Mouse (Mus musculus): ENCODE results near the gene Gli2.

Gene Gli2

DNA sequence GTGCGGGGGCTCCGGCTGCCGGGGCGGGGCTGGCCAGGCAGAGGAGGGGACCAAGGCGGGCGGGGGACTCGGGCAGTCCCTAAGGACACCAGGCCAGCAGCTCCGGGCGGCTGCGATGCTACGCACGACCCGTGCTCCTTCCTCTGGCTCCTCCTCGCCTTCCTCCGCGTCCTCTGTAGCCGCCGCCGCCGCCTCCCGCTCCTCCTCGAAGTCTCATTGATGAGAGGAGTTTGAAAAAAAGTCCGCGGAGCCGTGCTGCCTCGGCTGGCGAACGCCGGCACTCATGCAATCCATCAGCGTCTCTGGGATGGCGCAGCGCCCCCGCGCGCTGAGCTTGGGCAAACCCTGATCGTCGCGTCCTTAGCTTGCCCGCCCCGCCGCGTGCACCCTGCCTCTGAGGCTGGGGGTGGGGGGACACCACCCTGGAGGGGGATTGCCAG, at the start of gene Gli2:
Gene Gli2 (minus strand): TSS at position 218 of the 440 bp plus-strand sequence.
- under 1% methylated on average over 42 of the region's 42 CpGs for WGBS

DNA sequence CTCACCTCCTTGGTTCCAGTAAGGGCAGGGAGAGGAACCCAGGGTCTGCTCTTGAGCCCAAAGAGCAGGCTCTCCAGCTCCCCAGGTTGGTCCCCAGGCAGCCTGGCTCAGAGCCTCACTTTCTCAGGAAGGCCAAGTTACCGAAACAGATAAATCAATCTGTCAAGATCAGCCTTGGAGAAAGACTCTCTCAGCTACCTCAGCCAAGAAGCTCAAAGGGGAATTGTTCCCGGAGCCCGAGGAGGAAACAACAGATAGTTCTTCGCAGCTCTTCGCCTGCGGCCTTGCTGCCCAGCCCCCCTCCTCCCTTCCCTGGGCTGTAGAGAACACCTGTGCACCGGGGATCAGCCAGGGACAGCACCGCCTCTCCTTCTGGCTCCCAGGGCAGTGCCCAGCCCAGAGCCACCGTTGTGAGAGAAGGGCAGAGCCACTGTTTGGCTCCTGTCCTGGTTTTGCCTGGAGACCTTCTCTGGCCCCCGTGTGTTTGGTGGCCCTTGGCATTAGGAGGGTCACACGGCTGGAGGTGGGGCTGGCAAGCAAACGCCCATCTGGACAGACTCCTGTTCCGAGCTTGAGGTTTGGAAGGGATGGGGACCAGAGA, 44.6 kb upstream of the Gli2 start:
- 56% methylated on average over 13 of the region's 13 CpGs for WGBS

- 18% methylated on average over 8 of the region's 8 CpGs for WGBS
Observed at GRCm38 (mm10) chr1:119093739-119094138, 40.3 kb upstream of the Gli2 start.

GRCm38 (mm10) chr1:119089887-119090620, 36.6 kb upstream of the Gli2 start:
- 75% methylated on average over 18 of the region's 18 CpGs for WGBS

- 4% methylated on average over 3 of the region's 3 CpGs for WGBS
Observed at GRCm38 (mm10) chr1:119087539-119087938, 34.1 kb upstream of the Gli2 start.

DNA sequence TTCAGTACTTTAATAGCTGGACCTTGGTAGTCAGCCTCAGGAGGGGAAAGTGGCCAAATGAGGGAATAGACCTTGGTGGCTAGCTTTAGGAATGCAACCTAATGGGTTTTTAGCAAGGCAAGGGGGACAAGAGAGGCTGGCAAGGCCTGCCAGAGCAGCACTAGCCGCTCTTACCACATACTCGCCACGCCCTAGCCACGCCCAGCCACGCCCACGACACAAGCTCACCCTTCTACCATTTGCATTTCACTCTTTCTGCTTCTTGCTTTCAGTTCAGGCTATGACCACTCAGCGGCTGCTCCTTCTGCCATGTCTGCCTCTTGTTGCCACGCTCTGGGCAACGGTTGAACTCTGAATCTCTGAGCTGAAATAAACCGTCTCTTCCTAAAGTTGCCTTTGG, 32.4 kb upstream of the Gli2 start:
- WGBS = 75% methylated on average over 10 of the region's 10 CpGs

GRCm38 (mm10) chr1:119083468-119083921, 30.1 kb upstream of the Gli2 start:
- WGBS = 18% methylated on average over 10 of the region's 10 CpGs

DNA sequence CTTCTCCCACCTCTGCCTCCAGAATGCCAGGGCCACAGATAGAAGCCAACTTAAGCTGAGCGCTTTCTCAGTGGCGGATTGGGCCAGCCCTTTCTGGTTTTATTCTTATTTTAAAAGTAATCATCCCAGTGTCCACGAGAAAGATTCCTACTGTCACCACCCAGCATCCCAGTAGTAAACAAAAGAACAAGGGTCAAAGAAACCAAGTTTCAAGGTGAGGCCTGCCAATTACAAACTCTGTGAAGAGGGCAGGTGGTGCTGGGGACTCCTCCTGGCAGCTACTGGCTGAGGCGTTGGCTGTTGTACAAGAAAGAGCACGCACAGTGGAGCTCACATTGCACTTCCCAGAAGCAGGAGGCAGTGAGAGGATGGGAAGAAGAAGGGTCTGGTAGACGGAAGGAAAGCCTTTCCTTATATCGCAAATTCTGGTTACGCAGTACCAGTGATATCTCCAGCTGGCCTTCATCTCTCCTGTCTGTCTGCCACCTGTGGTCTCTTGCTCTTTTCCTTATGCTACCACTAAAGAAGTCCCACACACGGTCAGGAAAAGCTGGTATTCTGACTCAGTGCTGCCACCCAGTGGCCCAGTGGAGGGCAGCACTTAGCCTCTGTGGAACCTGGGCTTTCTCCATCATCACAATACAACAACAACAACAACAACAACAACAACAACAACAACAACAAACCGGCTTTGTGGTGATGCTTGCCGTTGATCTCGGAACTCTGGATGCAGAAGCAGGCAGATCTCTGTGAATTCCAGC, 29.0 kb upstream of the Gli2 start:
- WGBS = 29% methylated on average over 12 of the region's 12 CpGs

DNA sequence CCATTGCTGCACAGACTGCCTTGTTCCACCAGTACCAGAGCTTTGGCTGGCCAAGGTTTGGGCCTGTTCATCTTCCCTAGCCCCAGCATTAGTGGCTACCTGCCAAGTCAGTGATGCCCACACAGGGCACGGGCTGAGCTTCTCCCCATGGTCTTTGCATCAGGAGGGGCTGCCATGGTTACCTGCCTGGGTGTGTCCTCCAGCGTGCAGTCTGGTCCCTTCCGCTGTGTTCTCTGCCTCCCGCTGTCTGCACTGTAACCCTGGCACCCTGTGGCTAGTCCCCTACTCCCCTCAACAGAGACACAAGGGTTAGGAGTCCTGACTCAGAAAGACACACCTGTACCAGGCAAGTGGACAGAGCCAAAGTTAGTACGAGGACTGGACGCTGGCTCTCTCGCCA, 24.5 kb upstream of the Gli2 start:
- WGBS = 88% methylated on average over 7 of the region's 7 CpGs

GRCm38 (mm10) chr1:119076333-119076732, 22.9 kb upstream of the Gli2 start:
- WGBS = 87% methylated on average over 4 of the region's 4 CpGs

- 57% methylated on average over 3 of the region's 3 CpGs for WGBS
Observed at GRCm38 (mm10) chr1:119075916-119076315, 22.5 kb upstream of the Gli2 start.

DNA sequence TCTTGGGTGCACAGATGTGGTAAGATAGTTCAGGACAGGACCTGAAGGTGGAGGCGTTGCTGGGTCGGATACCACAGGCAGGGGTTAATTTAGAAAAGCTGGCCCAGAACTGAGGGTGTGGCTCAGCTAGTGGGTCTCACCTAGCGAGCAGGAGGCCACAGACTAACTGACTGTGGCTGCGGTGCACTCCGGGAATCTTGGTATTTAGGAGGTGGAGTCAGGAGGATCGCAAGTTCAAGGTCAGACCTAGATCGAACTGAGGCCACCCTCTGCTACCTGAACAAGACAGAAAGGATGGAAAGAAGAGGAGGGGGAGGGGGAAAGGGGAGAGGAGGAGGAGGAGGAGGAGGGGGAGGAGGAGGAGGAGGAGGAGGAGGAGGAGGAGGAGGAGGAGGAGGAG, 22.1 kb upstream of the Gli2 start:
- WGBS = 63% methylated on average over 7 of the region's 7 CpGs

- 69% methylated on average over 6 of the region's 6 CpGs for WGBS
Observed at GRCm38 (mm10) chr1:119074910-119075309, 21.5 kb upstream of the Gli2 start.

- WGBS = 91% methylated on average over 7 of the region's 7 CpGs
Observed at GRCm38 (mm10) chr1:119073876-119074275, 20.5 kb upstream of the Gli2 start.

DNA sequence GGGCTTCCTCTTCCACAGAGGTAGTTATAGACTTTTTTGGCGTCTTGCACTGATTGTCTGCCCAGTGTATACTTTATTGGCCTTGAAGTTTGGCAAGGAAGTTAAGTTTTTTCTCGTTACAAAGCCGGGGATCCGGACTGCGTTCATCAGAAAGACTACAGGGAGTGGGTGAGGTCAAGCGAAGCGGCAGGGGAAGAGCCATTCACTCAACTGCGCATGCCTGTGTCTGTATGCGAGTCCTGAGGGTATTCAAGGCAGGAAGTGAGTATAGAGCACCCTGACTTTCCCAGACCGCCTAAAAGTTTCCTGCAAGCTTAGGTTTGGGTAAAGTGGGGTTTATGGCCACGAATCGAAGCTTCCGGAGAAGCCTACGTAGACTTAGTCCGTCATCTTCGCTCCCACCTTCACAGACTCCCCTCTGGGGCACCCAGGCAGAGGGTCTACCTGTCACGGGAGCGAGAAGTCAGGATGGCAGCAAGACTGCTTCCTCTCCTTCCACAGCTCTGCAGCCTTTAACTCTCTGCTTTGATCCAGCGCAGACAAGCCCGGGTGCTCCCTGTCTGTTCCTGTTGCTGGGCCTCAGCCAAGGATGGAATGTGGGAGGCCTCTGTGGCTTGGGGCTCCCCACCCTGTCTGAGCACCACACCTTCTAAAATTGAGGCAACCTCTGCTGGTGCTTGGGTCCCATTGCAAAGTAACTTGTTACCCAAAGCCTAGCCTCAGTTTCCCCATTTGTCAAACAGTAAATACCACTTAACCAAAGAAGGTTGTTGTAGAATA, 11.7 kb upstream of the Gli2 start:
- WGBS = 77% methylated on average over 20 of the region's 20 CpGs

GRCm38 (mm10) chr1:119056491-119056890, 3.1 kb upstream of the Gli2 start:
- 73% methylated on average over 8 of the region's 8 CpGs for WGBS

DNA sequence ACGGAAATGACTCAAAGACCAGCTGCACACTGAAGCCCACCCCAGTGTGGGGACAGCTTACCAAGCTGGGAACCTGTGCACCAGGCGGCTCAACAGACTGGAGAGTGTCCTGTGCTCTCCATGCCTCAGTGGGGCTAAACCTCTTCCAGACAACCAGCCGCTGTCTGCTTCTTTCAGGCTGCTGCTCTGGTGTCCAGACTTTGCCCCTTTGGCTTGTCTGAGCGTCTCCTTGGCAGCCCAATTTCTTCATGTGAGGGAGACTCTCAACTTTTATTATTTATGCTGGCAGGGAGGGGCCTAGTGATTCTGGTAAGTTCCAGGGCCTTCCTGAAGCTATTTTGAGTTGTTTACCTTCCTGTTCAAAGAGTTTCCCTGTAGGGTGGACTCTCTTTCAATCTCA, 2.4 kb upstream of the Gli2 start:
- WGBS = 96% methylated on average over 4 of the region's 4 CpGs

DNA sequence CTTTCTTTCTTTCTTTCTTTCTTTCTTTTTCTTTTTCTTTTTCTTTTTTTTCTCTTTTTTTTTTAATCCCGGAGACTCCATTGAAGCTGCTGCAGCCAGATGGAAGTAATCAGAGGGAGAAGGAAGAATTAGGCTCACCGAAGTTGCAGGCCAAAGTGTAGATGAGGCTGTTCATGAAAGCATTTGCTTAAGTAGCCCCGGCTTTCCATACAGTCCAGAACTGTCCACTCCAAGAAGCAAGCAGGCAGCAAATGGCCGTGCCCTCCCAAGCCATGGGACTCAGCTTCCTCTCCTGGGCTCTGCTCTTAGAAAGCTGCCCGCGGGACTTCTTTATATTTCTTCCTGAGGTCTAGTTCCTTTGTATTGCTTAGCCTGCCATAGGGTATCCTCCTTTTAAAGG, 1.0 kb upstream of the Gli2 start:
- WGBS = 46% methylated on average over 6 of the region's 6 CpGs

DNA sequence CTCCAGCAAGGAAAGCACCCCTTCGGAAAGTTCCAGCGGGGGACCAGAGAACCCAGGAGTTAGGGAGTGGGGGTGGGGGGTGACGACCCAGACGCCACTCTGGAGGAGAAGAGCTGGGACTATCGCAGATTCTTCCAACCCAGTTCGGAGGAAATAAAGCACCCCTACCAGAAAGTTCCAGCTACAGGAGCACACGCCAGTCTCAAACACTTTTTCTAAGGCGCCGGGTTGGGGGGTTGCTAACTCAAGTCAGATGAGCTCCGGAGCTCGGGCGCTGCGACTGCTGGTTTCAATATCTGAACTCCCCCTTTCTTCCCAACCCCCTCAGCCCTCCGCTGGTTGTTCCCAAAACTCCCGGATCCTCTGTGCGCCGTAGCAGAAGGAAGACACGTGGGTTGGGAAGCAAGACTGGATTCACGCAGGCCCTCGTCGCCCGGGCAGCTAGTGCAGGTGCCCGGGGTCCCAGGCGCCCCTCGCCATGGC, 494 bp upstream of the Gli2 start:
- WGBS = 1% methylated on average over 25 of the region's 25 CpGs

- 2% methylated on average over 33 of the region's 33 CpGs for WGBS
Observed at GRCm38 (mm10) chr1:119052631-119053177, 715 bp downstream of the Gli2 start.

DNA sequence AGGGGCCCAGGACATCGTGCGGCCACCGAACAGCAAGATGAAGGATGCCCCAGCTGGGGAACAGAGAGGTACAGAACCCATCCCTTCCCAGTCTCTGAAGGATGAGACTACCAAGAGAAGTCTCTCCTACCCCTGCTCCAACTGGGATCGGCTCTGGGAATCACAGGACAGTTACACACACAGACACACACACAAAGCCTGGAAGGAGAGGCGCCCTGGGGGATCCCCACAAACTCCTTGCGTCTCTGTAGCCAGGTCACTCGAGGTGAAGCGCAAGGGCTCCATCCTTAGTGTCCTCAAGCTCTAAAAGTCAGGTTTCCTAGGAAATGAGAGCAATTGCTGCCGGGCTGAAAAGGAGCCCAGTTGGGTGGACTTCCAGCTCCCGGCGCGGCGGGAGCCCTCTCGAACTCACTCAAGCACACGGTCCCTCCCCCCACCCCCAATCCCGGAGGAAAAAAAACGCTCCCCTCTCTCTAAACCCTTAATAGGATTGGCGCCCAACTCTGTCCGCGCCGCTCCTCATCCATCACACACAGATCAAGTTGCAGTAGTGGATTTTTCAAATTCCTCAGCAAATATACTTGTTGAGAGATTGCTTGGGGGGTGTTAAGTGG, 1.4 kb downstream of the Gli2 start:
- 1% methylated on average over 21 of the region's 21 CpGs for WGBS
